Mouse (Mus musculus) MEL (cell line): Measurements from ENCODE around the gene Rfx2. TPM values are rescaled to one million over a fixed set of nuclear protein-coding genes. Genes with fewer than 3 reads are reported as not detected.

ENCODE experiments used
- DNase-seq: peaks from one replicate; pipeline ENCODE4 v3.0.0; 2011; ENCODE audit warnings: low read depth, low spot score
- H3K27ac ChIP-seq: 2 replicates; pipeline ENCODE4 v1.5.1; 2012; ENCODE audit warnings: low read depth, mild to moderate bottlenecking, control low read depth, low read length, moderate library complexity; ENCODE audit not compliant: control insufficient read depth
- H3K27me3 ChIP-seq, 2 experiments: fragments of 150-350 bp in 1 of 2; sonication (generic) in 1 of 2; 2 replicates each; pipeline ENCODE4 v1.6.1; 2012; ENCODE audit warnings: low read length in 2 of 2, mild to moderate bottlenecking in 2 of 2, improper control_type of control experiment in 1 of 2, moderate library complexity in 1 of 2; ENCODE audit not compliant: insufficient read depth in 2 of 2, control insufficient read depth in 1 of 2
- H3K36me3 ChIP-seq, 2 experiments: 2 replicates each; pipeline ENCODE4 v1.6.1; 2012 to 2014; ENCODE audit warnings: low read length in 2 of 2, improper control_type of control experiment in 1 of 2, inconsistent platforms in 1 of 2, mild to moderate bottlenecking in 1 of 2; ENCODE audit not compliant: insufficient read depth in 2 of 2, control insufficient read depth in 1 of 2
- H3K4me1 ChIP-seq, 2 experiments: fragments of 150-350 bp in 1 of 2; sonication (generic) in 1 of 2; 2 replicates each; pipeline ENCODE4 v1.6.1; 2012; ENCODE audit warnings: low read length in 2 of 2, improper control_type of control experiment in 1 of 2, mild to moderate bottlenecking in 1 of 2; ENCODE audit not compliant: insufficient read depth in 2 of 2, control insufficient read depth in 1 of 2
- H3K4me3 ChIP-seq, 2 experiments: fragments of 150-350 bp in 1 of 2; sonication (generic) in 1 of 2; 2 replicates each; pipeline ENCODE4 v1.5.1; 2012; ENCODE audit warnings: low read depth in 2 of 2, low read length in 2 of 2, mild to moderate bottlenecking in 2 of 2, moderate library complexity in 2 of 2, control low read depth in 1 of 2, improper control_type of control experiment in 1 of 2; ENCODE audit not compliant: control insufficient read depth in 1 of 2, insufficient read depth in 1 of 2
- H3K79me2 ChIP-seq: 2 replicates; pipeline ENCODE4 v1.6.1; 2012; ENCODE audit warnings: mild to moderate bottlenecking, low read length, moderate library complexity; ENCODE audit not compliant: control insufficient read depth, poor library complexity, insufficient read depth
- H3K9ac ChIP-seq: 2 replicates; pipeline ENCODE4 v1.6.1; 2012; ENCODE audit warnings: low read depth, mild to moderate bottlenecking, control low read depth, low read length, moderate library complexity; ENCODE audit not compliant: control insufficient read depth, poor library complexity, severe bottlenecking
- H3K9me3 ChIP-seq: fragments of 150-350 bp; sonication (generic); replicated peaks from 2 replicates; pipeline ENCODE4 v1.6.1; 2012; ENCODE audit warnings: mild to moderate bottlenecking, low read length, improper control_type of control experiment, moderate library complexity; ENCODE audit not compliant: insufficient read depth
- BHLHE40 ChIP-seq: IDR thresholded peaks from 2 replicates; pipeline ENCODE4 v1.6.1; 2012; ENCODE audit warnings: low read depth, mild to moderate bottlenecking, inconsistent platforms, low read length, improper control_type of control experiment, borderline replicate concordance
- CHD1 ChIP-seq: IDR thresholded peaks from 2 replicates; pipeline ENCODE4 v1.6.1; 2012; ENCODE audit warnings: low read depth, mild to moderate bottlenecking, inconsistent platforms, low read length, improper control_type of control experiment
- CHD2 ChIP-seq: IDR thresholded peaks from 2 replicates; pipeline ENCODE4 v1.6.1; 2011; ENCODE audit warnings: low read length, improper control_type of control experiment
- CTCF ChIP-seq, 3 experiments: IDR thresholded peaks in 2 of 3; conservative IDR thresholded peaks in 1 of 3; 2 replicates each; pipeline ENCODE4 v1.5.1; 2011 to 2012; ENCODE audit warnings: low read length in 3 of 3, low read depth in 2 of 3, mild to moderate bottlenecking in 2 of 3, improper control_type of control experiment in 1 of 3, inconsistent platforms in 1 of 3, mixed read lengths in 1 of 3, moderate library complexity in 1 of 3; ENCODE audit not compliant: control insufficient read depth in 1 of 3, insufficient read depth in 1 of 3, poor library complexity in 1 of 3, severe bottlenecking in 1 of 3
- E2F4 ChIP-seq: IDR thresholded peaks from 2 replicates; pipeline ENCODE4 v1.6.1; 2011; ENCODE audit warnings: low read depth, low read length, improper control_type of control experiment, borderline replicate concordance
- ELF1 ChIP-seq: IDR thresholded peaks from 2 replicates; pipeline ENCODE4 v1.6.1; 2014; ENCODE audit warnings: low read depth, mild to moderate bottlenecking, inconsistent platforms, low read length, improper control_type of control experiment, moderate library complexity
- ETS1 ChIP-seq: IDR thresholded peaks from 2 replicates; pipeline ENCODE4 v1.6.1; 2012; ENCODE audit warnings: low read depth, mild to moderate bottlenecking, inconsistent platforms, low read length, improper control_type of control experiment, moderate library complexity
- GABPA ChIP-seq: IDR thresholded peaks from 2 replicates; pipeline ENCODE4 v1.6.1; 2012; ENCODE audit warnings: low read depth, mild to moderate bottlenecking, inconsistent platforms, low read length, improper control_type of control experiment, moderate library complexity
- GATA1 ChIP-seq: IDR thresholded peaks from 2 replicates; pipeline ENCODE4 v1.6.1; 2011; ENCODE audit warnings: low read depth, low read length, improper control_type of control experiment
- HCFC1 ChIP-seq: IDR thresholded peaks from 2 replicates; pipeline ENCODE4 v1.6.1; 2012; ENCODE audit warnings: low read depth, mild to moderate bottlenecking, inconsistent platforms, low read length, improper control_type of control experiment, moderate library complexity
- MAFK ChIP-seq: IDR thresholded peaks from 2 replicates; pipeline ENCODE4 v1.6.1; 2011; ENCODE audit warnings: low read depth, mild to moderate bottlenecking, low read length, improper control_type of control experiment, borderline replicate concordance
- MAZ ChIP-seq: IDR thresholded peaks from 2 replicates; pipeline ENCODE4 v1.6.1; 2012; ENCODE audit warnings: low read depth, mild to moderate bottlenecking, inconsistent platforms, low read length, improper control_type of control experiment
- NRF1 ChIP-seq: IDR thresholded peaks from 2 replicates; pipeline ENCODE4 v1.6.1; 2014; ENCODE audit warnings: low read depth, mild to moderate bottlenecking, inconsistent platforms, low read length, improper control_type of control experiment, moderate library complexity; ENCODE audit not compliant: poor library complexity, insufficient read depth, severe bottlenecking
- POLR2AphosphoS2 ChIP-seq: IDR thresholded peaks from 2 replicates; pipeline ENCODE4 v1.6.1; 2011; ENCODE audit warnings: low read length, improper control_type of control experiment
- RCOR1 ChIP-seq: IDR thresholded peaks from 2 replicates; pipeline ENCODE4 v1.6.1; 2012; ENCODE audit warnings: low read depth, mild to moderate bottlenecking, inconsistent platforms, low read length, improper control_type of control experiment
- SIN3A ChIP-seq: IDR thresholded peaks from 2 replicates; pipeline ENCODE4 v1.6.1; 2012; ENCODE audit warnings: low read length, improper control_type of control experiment, inconsistent platforms
- TAL1 ChIP-seq: IDR thresholded peaks from 2 replicates; pipeline ENCODE4 v1.6.1; 2012; ENCODE audit warnings: mild to moderate bottlenecking, inconsistent platforms, low read length, moderate library complexity, mixed read lengths
- TBP ChIP-seq: IDR thresholded peaks from 2 replicates; pipeline ENCODE4 v1.8.0; 2011; ENCODE audit warnings: low read depth, low read length, improper control_type of control experiment
- TCF12 ChIP-seq: IDR thresholded peaks from 2 replicates; pipeline ENCODE4 v1.6.1; 2014; ENCODE audit warnings: low read depth, mild to moderate bottlenecking, inconsistent platforms, low read length, improper control_type of control experiment, moderate library complexity
- UBTF ChIP-seq: IDR thresholded peaks from 2 replicates; pipeline ENCODE4 v1.6.1; 2012; ENCODE audit warnings: low read depth, mild to moderate bottlenecking, inconsistent platforms, low read length, improper control_type of control experiment, moderate library complexity, borderline replicate concordance; ENCODE audit not compliant: insufficient read depth
- USF1 ChIP-seq: IDR thresholded peaks from 2 replicates; pipeline ENCODE4 v1.6.1; 2014; ENCODE audit warnings: low read depth, mild to moderate bottlenecking, inconsistent platforms, low read length, improper control_type of control experiment, moderate library complexity
- USF2 ChIP-seq, 2 experiments: IDR thresholded peaks; 2 replicates each; pipeline ENCODE4 v1.6.1; 2011 to 2012; ENCODE audit warnings: improper control_type of control experiment in 2 of 2, low read length in 2 of 2, borderline replicate concordance in 1 of 2, inconsistent platforms in 1 of 2, low read depth in 1 of 2, mild to moderate bottlenecking in 1 of 2; ENCODE audit not compliant: insufficient read depth in 1 of 2
- ZC3H11A ChIP-seq: IDR thresholded peaks from 2 replicates; pipeline ENCODE4 v1.6.1; 2012; ENCODE audit warnings: low read depth, mild to moderate bottlenecking, inconsistent platforms, low read length, improper control_type of control experiment
- ZMIZ1 ChIP-seq: IDR thresholded peaks from 2 replicates; pipeline ENCODE4 v1.6.1; 2012; ENCODE audit warnings: low read depth, mild to moderate bottlenecking, inconsistent platforms, low read length, improper control_type of control experiment, moderate library complexity
- ZNF384 ChIP-seq: IDR thresholded peaks from 2 replicates; pipeline ENCODE4 v1.6.1; 2012; ENCODE audit warnings: low read depth, mild to moderate bottlenecking, inconsistent platforms, low read length, improper control_type of control experiment
- polyA plus RNA-seq, 2 experiments: library from polyadenylated mRNA; stranded (reverse) in 1 of 2; unstranded in 1 of 2; fragments of >175 nt in 1 of 2; fragments of >200 nt in 1 of 2; gene quantifications; 2 replicates each; pipeline versions ENCODE4 v1.2.1 to v1.2.4; 2012; ENCODE audit warnings: low replicate concordance in 2 of 2, low read depth in 1 of 2; ENCODE audit not compliant: insufficient read length in 2 of 2, insufficient read depth in 1 of 2, missing spikeins in 1 of 2
- total RNA-seq: library from RNA; depleted of rRNA; stranded (reverse); fragments of 300-350 nt; gene quantifications from 2 replicates; pipeline ENCODE4 v1.2.3, GENCODE M21; 2012

Gene Rfx2
- total and polyA plus RNA-seq, 3 experiments = 7.5 to 29.2 TPM; not detected in 1

DNA sequence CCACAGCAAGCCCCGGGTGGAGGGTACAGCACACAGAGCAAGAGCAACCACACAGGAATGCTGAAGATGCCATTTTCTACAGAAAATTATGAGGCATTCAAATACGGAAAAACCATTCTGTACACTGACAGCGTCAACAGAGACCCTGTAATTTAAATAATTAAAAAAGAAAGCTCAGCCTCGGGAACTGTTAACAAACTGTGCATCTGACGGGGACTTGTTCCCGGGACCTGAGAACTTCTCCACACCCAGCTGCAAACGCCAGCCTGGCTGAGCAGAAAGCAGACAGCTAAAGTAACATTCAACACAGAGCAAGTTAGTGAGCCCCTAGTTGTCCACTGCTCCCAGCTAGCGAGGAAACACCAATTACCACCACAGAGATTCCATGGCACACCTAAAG, 28.7 kb downstream of the Rfx2 start:
- Histone ChIP-seq H3K9me3 (no peaks in the 10 kb centered on the region), H3K36me3 (no peaks in the 10 kb centered on the region), H3K27ac (no peak overlapping the region), H3K4me3 (no peak overlapping the region), H3K9ac (no peak overlapping the region), H3K79me2 (no peaks in the 10 kb centered on the region), H3K4me1 (no peaks in the 10 kb centered on the region), H3K27me3 (no peaks in the 10 kb centered on the region)
- TF ChIP-seq ZNF384 = no peak
- TF ChIP-seq ZC3H11A = no peak
- no peak for TF ChIP-seq ETS1
- no peak for TF ChIP-seq TAL1
- TF ChIP-seq ELF1 = no peak
- TF ChIP-seq TCF12 = no peak
- no peak for TF ChIP-seq BHLHE40
- no peak for TF ChIP-seq MAZ
- no peak for TF ChIP-seq MAFK
- TF ChIP-seq CHD1 = no peak
- TF ChIP-seq SIN3A = no peak
- TF ChIP-seq GATA1 = no peak
- no peak for TF ChIP-seq UBTF
- no peak for TF ChIP-seq CHD2
- no peak for TF ChIP-seq NRF1
- TF ChIP-seq USF2 (IDR thresholded peaks at IDR 0.05; ENCODE audit: borderline replicate concordance in 1 of 2, insufficient read depth in 1 of 2, low read depth in 1 of 2, low read length in 2 of 2) = no peak
- no peak for TF ChIP-seq E2F4
- no peak for TF ChIP-seq CTCF (IDR thresholded peaks at IDR 0.05 in 2 of 3, conservative IDR thresholded peaks at IDR 0.05 in 1 of 3; ENCODE audit: control insufficient read depth in 1 of 3, insufficient read depth in 1 of 3, low read depth in 2 of 3, low read length in 3 of 3, poor library complexity in 1 of 3, severe bottlenecking in 1 of 3)
- no peak for DNase-seq

GRCm38 (mm10) chr17:56799276-56799675, 31.5 kb downstream of the Rfx2 start:
- no peak for DNase-seq
- H3K36me3 ChIP-seq = peaks cover 0 to 2% of the 10 kb centered on the region in 2 experiments; a peak in 2 of 4 replicates

More at GRCm38 (mm10) chr17:56799276-56799675, 31.5 kb downstream of the Rfx2 start:
- no peak overlapping the region for H3K4me3 ChIP-seq
- H3K27ac ChIP-seq = no peak overlapping the region
- no peak overlapping the region for H3K9ac ChIP-seq
- H3K9me3 ChIP-seq = no peaks in the 10 kb centered on the region
- peaks cover 0 to 3% of the 10 kb centered on the region in 2 experiments; a peak in 1 of 4 replicates for H3K4me1 ChIP-seq
- H3K27me3 ChIP-seq = no peaks in the 10 kb centered on the region
- H3K79me2 ChIP-seq = no peaks in the 10 kb centered on the region
- TF ChIP-seq NRF1 = no peak
- no peak for TF ChIP-seq ELF1
- no peak for TF ChIP-seq ZNF384
- no peak for TF ChIP-seq GABPA
- TF ChIP-seq USF1 = no peak
- TF ChIP-seq GATA1 = no peak
- TF ChIP-seq TAL1 = no peak
- TF ChIP-seq HCFC1 = no peak
- no peak for TF ChIP-seq CHD2
- no peak for TF ChIP-seq BHLHE40
- no peak for TF ChIP-seq TBP
- TF ChIP-seq RCOR1 = no peak
- no peak for TF ChIP-seq E2F4
- TF ChIP-seq POLR2AphosphoS2 = no peak
- TF ChIP-seq ZMIZ1 = no peak
- no peak for TF ChIP-seq SIN3A
- no peak for TF ChIP-seq MAZ
- TF ChIP-seq MAFK = no peak
